Mouse (Mus musculus) forebrain, embryonic 14.5 days (tissue): ENCODE measurements at regions not wholly inside any gene's neighbourhood (a gene's known extent, or its start where the extent isn't known, plus 50 kb on each side); places are given as distances from the start of the nearest gene placed in this dataset.
"Not testable (repeated sequence)": the region's sequence is repeated elsewhere in the genome, so short reads cannot be mapped to it uniquely, and the experiment has no call there.

ENCODE experiments used
- ATAC-seq: fragments of 200-750 bp; cut with Nextera tagmentation; 2 replicates; pipeline ENCODE4 v1.8.0; 2017; ENCODE audit warnings: mild to moderate bottlenecking, moderate library complexity
- DNase-seq: peaks from one replicate; pipeline ENCODE4 v3.0.0-alpha.2; 2015; ENCODE audit warnings: low spot score
- H3K27ac ChIP-seq: fragments of 300-500 bp; sonication (generic); 2 replicates; pipeline ENCODE4 v1.5.1; 2014; ENCODE audit warnings: low read depth, mild to moderate bottlenecking, control low read depth, low read length, moderate library complexity
- H3K27me3 ChIP-seq: fragments of 300-500 bp; sonication (generic); replicated peaks from 2 replicates; pipeline ENCODE4 v1.6.1; 2014; ENCODE audit warnings: low read length, control low read depth, mixed read lengths; ENCODE audit not compliant: control insufficient read depth, insufficient read depth
- H3K36me3 ChIP-seq: fragments of 300-500 bp; sonication (generic); 2 replicates; pipeline ENCODE4 v1.6.1; 2014; ENCODE audit warnings: low read length, control low read depth; ENCODE audit not compliant: control insufficient read depth, insufficient read depth
- H3K4me1 ChIP-seq: fragments of 300-500 bp; sonication (generic); 2 replicates; pipeline ENCODE4 v1.6.1; 2014; ENCODE audit warnings: antibody characterized with exemption, low read length, control low read depth; ENCODE audit not compliant: control insufficient read depth, insufficient read depth
- H3K4me2 ChIP-seq: fragments of 300-500 bp; sonication (generic); 2 replicates; pipeline ENCODE4 v1.6.1; 2014; ENCODE audit warnings: mild to moderate bottlenecking, control low read depth, low read length
- H3K4me3 ChIP-seq: fragments of 300-500 bp; sonication (generic); 2 replicates; pipeline ENCODE4 v1.5.1; 2014; ENCODE audit warnings: low read depth, low read length, control low read depth
- H3K9ac ChIP-seq: fragments of 300-500 bp; sonication (generic); 2 replicates; pipeline ENCODE4 v1.6.1; 2014; ENCODE audit warnings: mild to moderate bottlenecking, low read length, control low read depth, moderate library complexity
- H3K9me3 ChIP-seq: fragments of 300-500 bp; sonication (generic); replicated peaks from 2 replicates; pipeline ENCODE4 v1.6.1; 2016; ENCODE audit warnings: low read length, control low read depth, mixed read lengths; ENCODE audit not compliant: control insufficient read depth
- WGBS: fragments of 180-500 bp; shearing (Covaris S2); extraction: QIAGEN DNeasy Blood & Tissue Kit; methylation state at CpG from one replicate; pipeline ENCODE4 v1.1.7; 2014; 5-methylcytosine and 5-hydroxymethylcytosine counted together

DNA sequence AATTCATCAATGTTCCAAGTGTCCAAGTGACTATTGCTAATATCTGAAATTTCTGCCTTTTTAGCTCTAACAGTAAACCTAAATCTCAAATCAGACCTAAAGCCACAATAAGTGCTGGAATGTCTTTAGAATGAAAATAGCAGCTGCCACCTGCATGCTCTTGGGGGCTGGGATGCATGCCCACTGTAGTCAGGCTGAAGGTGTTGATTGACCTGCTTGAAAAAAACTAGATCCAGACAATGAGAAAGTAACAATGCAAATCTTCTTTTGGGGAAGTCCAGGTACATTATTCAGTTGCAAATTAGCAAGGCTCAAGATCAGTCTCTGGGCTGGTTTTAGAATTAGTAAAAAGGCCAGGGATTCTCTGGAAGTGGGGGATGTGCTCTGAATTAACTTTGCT lies 1759.9 kb upstream of the Slc39a10 start:
- ATAC-seq, H3K9me3 ChIP-seq, DNase-seq, H3K4me1 ChIP-seq, H3K27ac ChIP-seq, H3K4me2 ChIP-seq, H3K27me3 ChIP-seq, H3K9ac ChIP-seq, H3K36me3 ChIP-seq, H3K4me3 ChIP-seq: not testable (repeated sequence)

DNA sequence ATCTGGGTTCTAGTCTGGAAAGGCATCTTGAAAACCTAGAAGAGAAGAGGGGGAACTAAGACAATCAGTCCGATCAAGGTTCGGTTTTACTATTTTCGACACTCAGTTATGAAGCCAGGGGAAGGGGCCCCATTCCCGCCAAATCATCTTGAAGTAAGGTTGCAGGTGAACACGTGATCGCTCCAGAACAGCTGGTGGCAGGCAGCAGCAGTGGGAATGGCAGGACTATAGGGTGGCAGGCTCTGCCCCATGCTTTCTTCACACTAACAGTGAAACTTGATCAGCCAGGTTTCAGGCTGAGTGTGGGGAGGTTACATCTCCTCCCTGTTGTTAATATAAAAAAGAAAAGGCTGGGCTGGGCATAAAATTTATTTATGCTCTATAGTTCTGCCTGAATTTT lies 1758.7 kb upstream of the Slc39a10 start:
- ATAC-seq = no peak
- 91% methylated on average over 6 of the region's 6 CpGs for WGBS
- DNase-seq = no peak
- Histone ChIP-seq H3K4me1 (no peaks in the 10 kb centered on the region), H3K27me3 (no peaks in the 10 kb centered on the region), H3K9ac (no peak overlapping the region), H3K9me3 (no peaks in the 10 kb centered on the region), H3K4me2 (no peak overlapping the region), H3K27ac (no peak overlapping the region), H3K4me3 (no peak overlapping the region), H3K36me3 (no peaks in the 10 kb centered on the region)

DNA sequence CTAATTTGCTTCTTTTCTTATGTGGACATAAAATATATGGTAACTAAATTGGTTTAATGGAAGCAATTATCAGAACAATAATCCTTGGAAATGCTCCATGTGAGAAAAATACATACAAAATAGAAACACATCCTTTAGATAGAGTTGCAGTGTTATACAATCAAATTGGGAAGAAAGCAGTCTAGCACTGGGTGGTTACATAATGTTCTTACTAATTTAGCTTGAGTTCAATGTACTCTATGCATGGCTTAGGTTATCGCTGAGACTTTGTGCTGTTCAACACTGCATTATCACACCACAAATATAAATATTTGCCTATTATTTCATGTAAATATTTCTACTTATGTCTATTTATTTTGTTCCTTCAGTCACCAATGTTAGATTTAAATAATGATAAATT lies 1724.5 kb upstream of the Slc39a10 start:
- ATAC-seq = peak; percentile 54; the same call in 1 of the 2 replicates
- H3K27ac ChIP-seq = no peak overlapping the region
- WGBS = 93% methylated on average over 1 of the region's 1 CpGs
- no peak overlapping the region for H3K4me3 ChIP-seq
- H3K4me2 ChIP-seq = no peak overlapping the region
- no peaks in the 10 kb centered on the region for H3K36me3 ChIP-seq
- H3K4me1 ChIP-seq = no peaks in the 10 kb centered on the region
- H3K27me3 ChIP-seq = no peaks in the 10 kb centered on the region
- no peak overlapping the region for H3K9ac ChIP-seq
- H3K9me3 ChIP-seq = no peaks in the 10 kb centered on the region
- peak; percentile 32 for DNase-seq

DNA sequence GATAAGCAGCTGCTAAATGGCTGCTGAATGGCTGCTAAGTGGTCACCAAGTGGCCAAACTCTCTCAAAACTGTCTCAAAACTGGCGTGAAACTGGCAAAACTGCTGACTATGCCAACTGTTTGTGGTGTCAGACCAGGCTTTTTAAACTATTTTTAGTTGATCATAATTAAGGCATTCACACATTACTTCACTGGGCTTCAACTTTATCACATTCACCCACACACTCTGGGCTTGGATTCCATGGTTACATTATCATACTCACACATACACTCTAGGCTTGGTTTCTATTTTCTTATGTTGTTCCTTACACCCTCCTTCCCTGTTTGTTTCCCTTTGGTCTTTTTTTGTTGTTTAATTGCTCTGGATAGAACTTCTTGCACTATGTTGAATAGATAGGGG lies 1716.4 kb upstream of the Slc39a10 start:
- no peaks in the 10 kb centered on the region for H3K27me3 ChIP-seq
- no peak overlapping the region for H3K27ac ChIP-seq
- H3K36me3 ChIP-seq = no peaks in the 10 kb centered on the region
- no peak overlapping the region for H3K4me2 ChIP-seq
- 76% methylated on average over 1 of the region's 1 CpGs for WGBS
- DNase-seq (no peak), ATAC-seq (no peak)
- H3K4me1 ChIP-seq = no peaks in the 10 kb centered on the region
- H3K9me3 ChIP-seq = no peaks in the 10 kb centered on the region
- H3K4me3 ChIP-seq = no peak overlapping the region
- H3K9ac ChIP-seq = no peak overlapping the region
